Mouse (Mus musculus): ENCODE data around the gene Chst7. TPM values are rescaled to one million over a fixed set of nuclear protein-coding genes. Genes with fewer than 3 reads are reported as not detected.

Chst7 gene
- polyA plus RNA-seq (2012; rRNA removed) = 0.58 and 0.60 TPM in 2 replicates

GRCm38 (mm10) chrX:20059381-20059971, at the start of gene Chst7:
Chst7 (plus strand) TSS chrX:20059560.

Other genes starting within 250 kb of the Chst7 start
- gene Slc9a7, start 232.2 kb downstream of the Chst7 start, polyA plus RNA-seq (2012; rRNA removed) = 0.46 and 0.48 TPM in 2 replicates